Mouse (Mus musculus): Measurements from ENCODE around the gene Plekha7. TPM values are rescaled to one million over a fixed set of nuclear protein-coding genes. Genes with fewer than 3 reads are reported as not detected.

Gene Plekha7
- polyA plus RNA-seq, 1 experiment from 2014 or later: 8.8 TPM

DNA sequence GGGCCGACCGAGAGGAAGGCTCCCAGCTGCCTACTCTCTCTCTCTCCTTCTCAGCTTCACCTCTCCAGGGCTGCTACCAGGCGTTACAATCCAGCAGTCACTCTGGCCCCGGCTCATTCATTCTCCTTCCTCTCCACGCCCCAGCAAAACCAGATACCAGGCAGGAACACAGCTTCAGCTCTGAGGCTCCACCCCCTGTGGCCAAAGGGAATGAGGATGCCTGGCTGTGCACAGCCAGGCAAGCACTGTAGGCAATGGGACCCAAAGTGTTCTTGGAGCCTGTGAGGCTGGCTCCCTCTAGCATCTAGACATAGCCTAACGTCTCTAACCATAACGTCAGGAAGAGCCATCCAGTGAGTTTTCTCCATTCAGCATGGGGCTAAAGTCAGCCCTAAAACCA is 109.8 kb downstream of the Plekha7 start:
- Histone ChIP-seq H3K27ac (ENCODE audit: low read depth, low read length) (no peak overlapping the region), H3K27me3 (ENCODE audit: control insufficient read depth, insufficient read depth, low read length) (no peaks in the 10 kb centered on the region), H3K9ac (ENCODE audit: low read depth, low read length) (no peak overlapping the region), H3K4me2 (replicated peaks; ENCODE audit: low read depth, low read length) (no peak overlapping the region), H3K9me3 (ENCODE audit: control insufficient read depth, low read length) (no peaks in the 10 kb centered on the region), H3K4me1 (replicated peaks; ENCODE audit: control insufficient read depth, insufficient read depth, low read length) (no peaks in the 10 kb centered on the region), H3K4me3 (ENCODE audit: low read depth, low read length) (no peak overlapping the region), H3K36me3 (ENCODE audit: control insufficient read depth, insufficient read depth, low read length) (no peaks in the 10 kb centered on the region)
- ATAC-seq (ENCODE audit: low FRiP score): no peak
- 31% methylated on average over 7 of the region's 7 CpGs for WGBS
- DNase-seq (ENCODE audit: low spot score): no peak

DNA sequence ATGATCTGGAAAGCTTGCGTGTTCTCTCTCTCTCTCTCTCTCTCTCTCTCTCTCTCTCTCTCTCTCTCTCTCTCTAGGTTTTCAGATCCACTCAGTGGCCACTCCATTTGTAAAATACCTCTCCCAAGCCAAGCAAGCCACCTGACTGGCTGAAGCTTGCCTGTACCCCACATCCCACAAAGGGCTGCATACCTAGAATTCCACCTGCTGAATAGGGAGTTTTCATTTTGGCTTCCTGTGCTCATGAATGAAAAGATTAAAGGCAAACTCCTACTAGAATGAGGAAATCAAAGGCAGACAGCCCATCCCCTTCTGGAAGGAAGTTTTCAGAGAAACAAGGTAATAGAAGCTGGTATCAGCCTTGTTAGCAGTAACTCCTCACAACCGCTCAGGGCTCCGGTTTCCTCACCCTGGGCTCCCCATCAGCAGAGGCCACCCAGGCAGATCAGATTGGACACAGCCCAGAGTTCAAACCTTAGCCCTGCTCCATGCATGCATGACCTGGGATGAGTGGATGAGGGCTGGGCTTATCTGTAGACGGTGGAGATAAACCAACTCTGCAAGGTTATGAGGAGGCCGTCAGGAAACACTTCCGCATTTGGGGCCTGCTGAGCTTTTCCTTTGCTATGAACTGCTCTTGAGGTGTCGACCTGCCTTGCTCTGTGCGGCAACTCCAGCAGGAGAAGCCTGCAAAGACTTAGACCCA is 111.0 kb downstream of the Plekha7 start:
- no peaks in the 10 kb centered on the region for H3K27me3 ChIP-seq (ENCODE audit: control insufficient read depth, insufficient read depth, low read length)
- H3K4me2 ChIP-seq (replicated peaks; ENCODE audit: low read depth, low read length): no peak overlapping the region
- no peak overlapping the region for H3K27ac ChIP-seq (ENCODE audit: low read depth, low read length)
- H3K9me3 ChIP-seq (ENCODE audit: control insufficient read depth, low read length): no peaks in the 10 kb centered on the region
- 78% methylated on average over 8 of the region's 8 CpGs for WGBS
- no peak for ATAC-seq (ENCODE audit: low FRiP score)
- no peak for DNase-seq (ENCODE audit: low spot score)
- no peaks in the 10 kb centered on the region for H3K36me3 ChIP-seq (ENCODE audit: control insufficient read depth, insufficient read depth, low read length)
- H3K9ac ChIP-seq (ENCODE audit: low read depth, low read length): no peak overlapping the region
- no peak overlapping the region for H3K4me3 ChIP-seq (ENCODE audit: low read depth, low read length)
- no peaks in the 10 kb centered on the region for H3K4me1 ChIP-seq (replicated peaks; ENCODE audit: control insufficient read depth, insufficient read depth, low read length)

DNA sequence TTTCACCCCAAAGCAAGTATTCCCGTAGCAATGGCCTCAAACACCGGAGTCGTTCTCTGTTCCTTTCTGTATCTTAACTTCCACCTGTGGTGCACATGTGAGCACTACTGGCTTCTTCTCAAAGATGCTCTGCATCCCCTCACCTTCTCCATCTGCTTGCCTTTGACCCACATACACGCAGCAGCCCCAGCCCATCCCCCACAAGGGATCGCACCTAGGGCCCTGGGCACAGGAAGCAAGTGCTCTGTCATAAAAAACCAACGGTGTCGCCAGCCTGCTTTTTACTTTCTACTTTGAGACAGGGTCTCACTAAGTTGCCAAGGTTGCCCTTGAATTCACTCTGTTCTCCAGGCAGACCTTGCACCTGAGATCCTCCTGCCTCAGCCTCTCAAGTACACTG is 113.2 kb downstream of the Plekha7 start:
- 89% methylated on average over 7 of the region's 7 CpGs for WGBS
- Histone ChIP-seq H3K4me3 (ENCODE audit: low read depth, low read length) (no peak overlapping the region), H3K9ac (ENCODE audit: low read depth, low read length) (no peak overlapping the region), H3K9me3 (ENCODE audit: control insufficient read depth, low read length) (no peaks in the 10 kb centered on the region), H3K4me2 (replicated peaks; ENCODE audit: low read depth, low read length) (no peak overlapping the region), H3K4me1 (replicated peaks; ENCODE audit: control insufficient read depth, insufficient read depth, low read length) (0 out of 2 replicates have a peak, but pooled peaks cover 4% of the 10 kb centered on the region), H3K36me3 (ENCODE audit: control insufficient read depth, insufficient read depth, low read length) (no peaks in the 10 kb centered on the region), H3K27me3 (ENCODE audit: control insufficient read depth, insufficient read depth, low read length) (no peaks in the 10 kb centered on the region), H3K27ac (ENCODE audit: low read depth, low read length) (no peak overlapping the region)
- DNase-seq (ENCODE audit: low spot score) (no peak), ATAC-seq (ENCODE audit: low FRiP score) (no peak)

DNA sequence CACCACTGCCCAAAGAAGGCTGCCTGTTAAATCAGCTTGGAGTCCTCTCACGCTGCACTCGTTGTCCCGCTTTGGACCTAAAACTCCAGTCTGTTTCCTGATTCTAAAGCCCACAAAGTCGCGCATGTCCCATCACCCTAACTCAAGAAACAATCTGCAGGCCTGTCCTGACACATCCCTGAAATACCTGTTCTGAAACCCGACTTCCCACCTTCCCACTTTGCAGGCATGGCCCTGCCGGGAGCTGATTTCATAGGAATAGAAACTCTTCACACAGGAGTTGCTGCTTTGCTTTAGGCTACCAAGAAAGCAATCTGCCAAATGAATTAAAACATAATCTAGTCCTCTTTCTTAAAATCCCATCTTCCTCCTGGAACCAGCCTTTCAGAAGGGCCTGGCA is 115.2 kb downstream of the Plekha7 start:
- 0 out of 2 replicates have a peak, but pooled peaks cover 4% of the 10 kb centered on the region for H3K4me1 ChIP-seq (replicated peaks; ENCODE audit: control insufficient read depth, insufficient read depth, low read length)
- H3K4me2 ChIP-seq (replicated peaks; ENCODE audit: low read depth, low read length): no peak overlapping the region
- 89% methylated on average over 7 of the region's 7 CpGs for WGBS
- H3K27ac ChIP-seq (ENCODE audit: low read depth, low read length): no peak overlapping the region
- no peaks in the 10 kb centered on the region for H3K27me3 ChIP-seq (ENCODE audit: control insufficient read depth, insufficient read depth, low read length)
- no peak overlapping the region for H3K4me3 ChIP-seq (ENCODE audit: low read depth, low read length)
- H3K36me3 ChIP-seq (ENCODE audit: control insufficient read depth, insufficient read depth, low read length): no peaks in the 10 kb centered on the region
- DNase-seq (ENCODE audit: low spot score) (no peak), ATAC-seq (ENCODE audit: low FRiP score) (no peak)
- H3K9ac ChIP-seq (ENCODE audit: low read depth, low read length): no peak overlapping the region
- no peaks in the 10 kb centered on the region for H3K9me3 ChIP-seq (ENCODE audit: control insufficient read depth, low read length)

DNA sequence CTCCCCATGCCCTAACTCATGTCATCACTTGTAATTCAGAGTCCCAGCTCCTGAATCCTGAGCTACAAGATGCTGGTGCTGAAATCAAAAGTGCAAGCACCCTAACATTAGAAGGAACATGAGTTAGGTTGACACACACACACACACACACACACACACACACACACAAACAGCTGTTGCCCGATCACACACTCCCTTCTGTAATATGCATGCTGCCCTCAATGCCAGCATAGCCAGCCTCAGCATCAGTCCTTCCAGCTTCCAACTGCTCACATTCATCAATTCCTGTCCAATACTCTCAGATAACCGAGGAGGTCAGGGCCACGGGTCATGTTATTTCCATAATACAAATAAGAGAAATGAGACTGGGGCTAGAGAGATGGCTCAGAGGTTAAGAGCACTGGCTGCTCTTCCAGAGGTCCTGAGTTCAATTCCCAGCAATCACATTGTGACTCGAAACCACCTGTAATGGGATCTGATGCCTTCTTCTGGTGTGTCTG is 116.0 kb downstream of the Plekha7 start:
- no peaks in the 10 kb centered on the region for H3K9me3 ChIP-seq (ENCODE audit: control insufficient read depth, low read length)
- WGBS: 53% methylated on average over 4 of the region's 4 CpGs
- no peak overlapping the region for H3K4me3 ChIP-seq (ENCODE audit: low read depth, low read length)
- 0 out of 2 replicates have a peak, but pooled peaks cover 4% of the 10 kb centered on the region for H3K4me1 ChIP-seq (replicated peaks; ENCODE audit: control insufficient read depth, insufficient read depth, low read length)
- H3K27me3 ChIP-seq (ENCODE audit: control insufficient read depth, insufficient read depth, low read length): no peaks in the 10 kb centered on the region
- ATAC-seq (ENCODE audit: low FRiP score) (no peak), DNase-seq (ENCODE audit: low spot score) (no peak)
- H3K36me3 ChIP-seq (ENCODE audit: control insufficient read depth, insufficient read depth, low read length): no peaks in the 10 kb centered on the region
- H3K9ac ChIP-seq (ENCODE audit: low read depth, low read length): no peak overlapping the region
- H3K4me2 ChIP-seq (replicated peaks; ENCODE audit: low read depth, low read length): no peak overlapping the region
- no peak overlapping the region for H3K27ac ChIP-seq (ENCODE audit: low read depth, low read length)

DNA sequence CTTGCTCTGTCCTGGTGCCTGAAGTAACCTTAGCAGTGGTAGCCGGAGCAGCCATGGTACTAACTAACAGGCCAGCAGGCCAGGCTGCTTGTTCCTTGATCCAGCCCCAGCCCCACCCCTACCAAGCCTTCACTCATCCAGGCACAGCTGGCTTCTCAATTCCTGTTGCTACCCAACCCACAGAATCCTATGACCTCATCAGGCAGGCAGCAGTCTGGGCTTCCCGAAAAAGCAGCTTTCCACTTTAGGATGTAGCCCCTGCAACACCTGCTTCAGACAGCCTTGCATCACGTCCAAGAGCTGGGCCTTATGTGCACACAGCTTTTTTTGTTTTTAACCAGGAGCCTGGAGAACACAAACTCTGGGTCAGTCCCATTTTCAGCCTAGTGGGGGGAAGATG is 117.0 kb downstream of the Plekha7 start:
- Histone ChIP-seq H3K9me3 (ENCODE audit: control insufficient read depth, low read length) (no peaks in the 10 kb centered on the region), H3K9ac (ENCODE audit: low read depth, low read length) (no peak overlapping the region), H3K36me3 (ENCODE audit: control insufficient read depth, insufficient read depth, low read length) (no peaks in the 10 kb centered on the region), H3K27me3 (ENCODE audit: control insufficient read depth, insufficient read depth, low read length) (no peaks in the 10 kb centered on the region), H3K4me3 (ENCODE audit: low read depth, low read length) (no peak overlapping the region), H3K4me2 (replicated peaks; ENCODE audit: low read depth, low read length) (no peak overlapping the region), H3K4me1 (replicated peaks; ENCODE audit: control insufficient read depth, insufficient read depth, low read length) (0 out of 2 replicates have a peak, but pooled peaks cover 4% of the 10 kb centered on the region), H3K27ac (ENCODE audit: low read depth, low read length) (no peak overlapping the region)
- ATAC-seq (ENCODE audit: low FRiP score) (peak; percentile 61; the same call in 1 of the 2 replicates), DNase-seq (ENCODE audit: low spot score) (peak; percentile 49)
- WGBS: 24% methylated on average over 3 of the region's 3 CpGs

DNA sequence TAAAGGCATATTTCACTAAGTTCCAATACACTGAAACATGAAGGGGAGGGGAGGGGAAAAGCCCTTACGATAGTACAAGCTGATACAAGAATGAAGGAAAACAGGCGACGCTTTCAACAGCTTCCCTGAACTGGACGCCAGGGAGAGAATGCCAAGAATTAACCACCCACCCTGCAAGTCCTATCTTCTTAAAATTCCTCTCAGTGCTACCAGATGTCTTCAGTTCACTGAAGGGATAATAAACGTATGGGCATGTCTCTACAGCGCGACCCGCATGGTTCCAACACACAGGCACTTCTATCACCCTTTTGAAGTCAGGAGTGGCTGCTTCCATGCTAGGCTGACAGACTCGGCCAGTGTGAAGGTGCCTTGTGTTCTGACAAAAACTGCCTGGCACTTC is 118.5 kb downstream of the Plekha7 start:
- no peak for ATAC-seq (ENCODE audit: low FRiP score)
- no peak overlapping the region for H3K4me2 ChIP-seq (replicated peaks; ENCODE audit: low read depth, low read length)
- DNase-seq (ENCODE audit: low spot score): no peak
- no peaks in the 10 kb centered on the region for H3K27me3 ChIP-seq (ENCODE audit: control insufficient read depth, insufficient read depth, low read length)
- 65% methylated on average over 9 of the region's 9 CpGs for WGBS
- no peaks in the 10 kb centered on the region for H3K9me3 ChIP-seq (ENCODE audit: control insufficient read depth, low read length)
- 0 out of 2 replicates have a peak, but pooled peaks cover 4% of the 10 kb centered on the region for H3K4me1 ChIP-seq (replicated peaks; ENCODE audit: control insufficient read depth, insufficient read depth, low read length)
- no peak overlapping the region for H3K4me3 ChIP-seq (ENCODE audit: low read depth, low read length)
- H3K36me3 ChIP-seq (ENCODE audit: control insufficient read depth, insufficient read depth, low read length): no peaks in the 10 kb centered on the region
- no peak overlapping the region for H3K9ac ChIP-seq (ENCODE audit: low read depth, low read length)
- no peak overlapping the region for H3K27ac ChIP-seq (ENCODE audit: low read depth, low read length)

DNA sequence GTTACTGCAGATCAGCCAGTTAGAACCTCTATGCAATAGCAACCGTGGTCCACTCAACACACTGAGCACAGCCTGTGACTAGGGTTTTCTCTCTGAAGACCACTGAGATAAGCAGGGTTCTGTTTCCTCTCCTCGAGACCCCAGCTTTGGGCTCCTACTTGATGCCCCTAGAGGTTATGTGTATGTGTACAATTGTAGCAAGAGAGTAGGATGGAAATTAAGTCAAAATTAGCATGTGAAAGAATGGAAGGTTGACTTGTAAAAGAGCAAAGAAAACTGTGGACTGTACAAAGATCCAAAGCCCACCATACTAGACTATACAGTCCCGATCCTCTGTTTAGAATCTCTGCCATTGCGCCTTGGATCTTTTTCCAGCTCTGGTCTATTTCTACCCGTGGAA is 119.8 kb downstream of the Plekha7 start:
- H3K36me3 ChIP-seq (ENCODE audit: control insufficient read depth, insufficient read depth, low read length): no peaks in the 10 kb centered on the region
- ATAC-seq (ENCODE audit: low FRiP score) (no peak), DNase-seq (ENCODE audit: low spot score) (no peak)
- no peak overlapping the region for H3K4me2 ChIP-seq (replicated peaks; ENCODE audit: low read depth, low read length)
- no peaks in the 10 kb centered on the region for H3K9me3 ChIP-seq (ENCODE audit: control insufficient read depth, low read length)
- H3K4me1 ChIP-seq (replicated peaks; ENCODE audit: control insufficient read depth, insufficient read depth, low read length): peaks cover 8% of the 10 kb centered on the region
- H3K9ac ChIP-seq (ENCODE audit: low read depth, low read length): no peak overlapping the region
- WGBS: 90% methylated on average over 5 of the region's 5 CpGs
- no peak overlapping the region for H3K27ac ChIP-seq (ENCODE audit: low read depth, low read length)
- H3K4me3 ChIP-seq (ENCODE audit: low read depth, low read length): no peak overlapping the region
- H3K27me3 ChIP-seq (ENCODE audit: control insufficient read depth, insufficient read depth, low read length): no peaks in the 10 kb centered on the region

DNA sequence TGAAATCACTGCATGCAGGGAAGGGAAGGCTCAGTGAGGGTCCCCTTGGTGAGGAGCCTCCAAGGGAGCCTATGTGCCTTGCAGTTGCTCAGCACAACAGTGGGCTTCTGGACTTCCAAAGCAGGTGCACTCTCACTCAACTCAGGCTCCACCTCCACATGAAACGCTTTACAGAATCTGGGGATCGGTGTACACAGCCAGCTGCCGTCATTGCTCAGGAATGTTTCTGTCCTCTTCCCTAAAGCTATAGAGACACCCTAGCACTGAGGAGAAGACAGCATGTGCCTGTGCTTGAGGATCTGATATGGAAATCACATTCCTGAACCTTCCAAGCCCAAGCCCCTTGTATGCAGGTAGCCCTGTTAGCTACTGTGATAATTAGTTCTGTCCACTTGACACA is 120.7 kb downstream of the Plekha7 start:
- no peak for ATAC-seq (ENCODE audit: low FRiP score)
- Histone ChIP-seq H3K36me3 (ENCODE audit: control insufficient read depth, insufficient read depth, low read length) (no peaks in the 10 kb centered on the region), H3K9ac (ENCODE audit: low read depth, low read length) (no peak overlapping the region), H3K27me3 (ENCODE audit: control insufficient read depth, insufficient read depth, low read length) (no peaks in the 10 kb centered on the region), H3K4me3 (ENCODE audit: low read depth, low read length) (no peak overlapping the region), H3K9me3 (ENCODE audit: control insufficient read depth, low read length) (no peaks in the 10 kb centered on the region), H3K27ac (ENCODE audit: low read depth, low read length) (no peak overlapping the region), H3K4me1 (replicated peaks; ENCODE audit: control insufficient read depth, insufficient read depth, low read length) (peaks cover 8% of the 10 kb centered on the region), H3K4me2 (replicated peaks; ENCODE audit: low read depth, low read length) (no peak overlapping the region)
- WGBS: 87% methylated on average over 3 of the region's 3 CpGs
- DNase-seq (ENCODE audit: low spot score): no peak
